Mouse (Mus musculus) embryonic facial prominence, embryonic 15.5 days (tissue): ENCODE data around the gene Ccnd3. TPM values are rescaled to one million over a fixed set of nuclear protein-coding genes. Genes with fewer than 3 reads are reported as not detected.

Experiments
- ATAC-seq: fragments of 200-750 bp; cut with Nextera tagmentation; 2 replicates; pipeline ENCODE4 v1.8.0; 2017; ENCODE audit warnings: low read depth, moderate TSS enrichment; ENCODE audit not compliant: insufficient number of reproducible peaks, low FRiP score, low TSS enrichment
- H3K27ac ChIP-seq: fragments of 300-500 bp; sonication (generic); replicated peaks from 2 replicates; pipeline ENCODE4 v1.5.1; 2015; ENCODE audit warnings: mild to moderate bottlenecking, inconsistent platforms
- H3K27me3 ChIP-seq: fragments of 300-500 bp; sonication (generic); 2 replicates; pipeline ENCODE4 v1.6.1; 2015; ENCODE audit warnings: inconsistent platforms
- H3K36me3 ChIP-seq: fragments of 300-500 bp; sonication (generic); 2 replicates; pipeline ENCODE4 v1.6.1; 2015; ENCODE audit warnings: mild to moderate bottlenecking, inconsistent platforms
- H3K4me1 ChIP-seq: fragments of 300-500 bp; sonication (generic); 2 replicates; pipeline ENCODE4 v1.6.1; 2015; ENCODE audit warnings: inconsistent platforms
- H3K4me2 ChIP-seq: fragments of 300-500 bp; sonication (generic); replicated peaks from 2 replicates; pipeline ENCODE4 v1.6.1; 2015; ENCODE audit warnings: mild to moderate bottlenecking, inconsistent platforms
- H3K4me3 ChIP-seq: fragments of 300-500 bp; sonication (generic); replicated peaks from 2 replicates; pipeline ENCODE4 v1.5.1; 2015; ENCODE audit warnings: mild to moderate bottlenecking, inconsistent platforms
- H3K9ac ChIP-seq: fragments of 300-500 bp; sonication (generic); 2 replicates; pipeline ENCODE4 v1.6.1; 2015; ENCODE audit warnings: inconsistent platforms
- H3K9me3 ChIP-seq: fragments of 300-500 bp; sonication (generic); replicated peaks from 2 replicates; pipeline ENCODE4 v1.6.1; 2016; ENCODE audit warnings: inconsistent platforms
- WGBS: fragments of 180-500 bp; shearing (Covaris S2); methylation state at CpG from one replicate; pipeline ENCODE4 v1.1.7; 2015; 5-methylcytosine and 5-hydroxymethylcytosine counted together
- polyA plus RNA-seq: library from polyadenylated mRNA; unstranded; fragments of >200 nt; fragmentation: Nextera tagmentation; extraction: Ambion mirVana; gene quantifications from 2 replicates; pipeline ENCODE4 v1.2.1, GENCODE M21; 2015

Gene Ccnd3
- polyA plus RNA-seq, 1 experiment from 2014 or later = 552 TPM

DNA sequence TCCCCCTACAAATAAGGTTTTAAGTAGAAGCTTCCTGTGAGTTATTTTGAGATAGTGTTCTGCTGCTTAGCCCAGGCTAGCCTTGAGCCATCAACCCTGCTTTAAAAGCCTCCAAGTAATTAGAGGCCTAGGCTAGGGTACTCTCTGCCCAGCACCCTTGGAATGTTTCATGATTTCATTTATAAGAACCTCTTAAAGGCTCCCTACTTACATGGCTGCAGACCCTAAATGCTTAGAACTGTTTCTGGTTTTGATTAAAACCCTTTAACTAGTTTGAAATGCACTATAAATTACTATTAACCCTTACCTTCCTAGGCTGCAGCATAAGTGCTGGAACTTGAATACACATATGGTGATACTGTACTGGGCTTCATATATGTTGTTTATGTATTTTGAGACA is 67.6 kb downstream of the Ccnd3 start:
- Histone ChIP-seq H3K4me3 (no peak overlapping the region), H3K9me3 (no peaks in the 10 kb centered on the region), H3K9ac (no peak overlapping the region), H3K4me2 (no peak overlapping the region), H3K36me3 (no peaks in the 10 kb centered on the region), H3K27ac (no peak overlapping the region), H3K27me3 (no peaks in the 10 kb centered on the region), H3K4me1 (peaks cover 2% of the 10 kb centered on the region; the same call in 1 of the 2 replicates)
- ATAC-seq = no peak

DNA sequence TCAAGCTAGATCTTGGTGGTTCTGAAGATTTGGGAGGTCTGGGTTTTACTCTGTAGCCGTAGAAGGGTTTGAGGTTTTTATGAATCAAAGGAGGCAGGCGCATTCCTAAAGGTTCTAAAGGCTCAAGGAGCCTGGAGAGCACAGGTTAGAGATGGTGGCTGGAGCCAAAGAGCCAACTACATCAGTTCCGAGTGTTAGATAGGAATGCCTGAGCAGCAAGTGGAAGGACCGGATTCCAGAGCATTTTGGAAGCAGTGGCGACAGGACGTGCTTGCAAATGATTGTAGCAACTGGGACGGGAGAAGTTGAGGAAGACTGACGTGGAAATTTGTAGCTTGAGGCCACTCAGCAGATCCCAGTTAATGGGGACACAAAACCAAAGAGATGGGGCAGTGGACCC is 69.2 kb downstream of the Ccnd3 start:
- WGBS = 52% methylated on average over 8 of the region's 8 CpGs

DNA sequence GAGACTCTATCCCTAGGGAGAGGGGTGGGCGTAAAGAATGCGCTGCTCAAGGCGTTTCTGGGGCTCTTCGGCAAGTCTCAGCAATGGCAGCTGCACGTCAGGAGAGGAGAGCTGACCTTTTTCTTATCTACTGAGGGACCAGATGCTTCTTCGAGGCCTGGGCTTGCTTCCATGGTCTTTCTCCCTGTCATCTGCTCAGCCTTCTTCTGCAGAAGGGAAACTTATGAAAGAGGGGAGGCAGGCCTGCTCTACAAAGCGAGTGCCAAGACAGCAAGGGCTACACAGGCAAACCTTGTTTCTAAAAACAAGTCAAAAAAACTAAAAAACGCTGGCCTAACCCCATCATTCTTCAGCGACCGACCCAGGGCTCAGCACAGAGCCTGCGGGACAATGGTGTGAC is 70.0 kb downstream of the Ccnd3 start:
- ATAC-seq = no peak
- Histone ChIP-seq H3K9me3 (no peaks in the 10 kb centered on the region), H3K4me2 (no peak overlapping the region), H3K9ac (no peak overlapping the region), H3K4me1 (peaks cover 2% of the 10 kb centered on the region; the same call in 1 of the 2 replicates), H3K4me3 (no peak overlapping the region), H3K27me3 (no peaks in the 10 kb centered on the region), H3K27ac (no peak overlapping the region), H3K36me3 (no peaks in the 10 kb centered on the region)
- WGBS = 60% methylated on average over 11 of the region's 11 CpGs

More for the DNA sequence above, 69.2 kb downstream of the Ccnd3 start:
- Histone ChIP-seq H3K4me1 (peaks cover 2% of the 10 kb centered on the region; the same call in 1 of the 2 replicates), H3K36me3 (no peaks in the 10 kb centered on the region), H3K4me3 (no peak overlapping the region), H3K9ac (no peak overlapping the region), H3K27me3 (no peaks in the 10 kb centered on the region), H3K27ac (no peak overlapping the region), H3K9me3 (no peaks in the 10 kb centered on the region), H3K4me2 (no peak overlapping the region)
- no peak for ATAC-seq

DNA sequence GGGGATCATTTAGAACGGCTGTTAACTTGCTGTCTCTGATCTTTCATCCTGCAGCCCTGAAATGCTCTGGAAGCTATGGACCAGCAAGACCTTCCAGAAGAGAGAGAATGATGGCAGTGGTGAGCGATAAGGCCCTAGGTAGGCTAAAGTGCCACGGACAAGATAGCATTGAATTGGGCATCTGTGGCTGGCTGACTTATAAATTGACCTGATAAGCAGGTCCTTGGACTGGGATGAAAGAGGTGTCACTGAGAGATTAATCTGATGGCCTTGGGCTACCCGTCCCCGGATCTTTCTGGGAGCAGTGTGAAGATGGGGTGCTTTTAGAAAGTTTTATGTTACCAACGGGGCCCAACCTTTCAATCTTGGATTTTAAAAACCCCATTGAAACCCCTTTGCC is 73.8 kb downstream of the Ccnd3 start:
- 75% methylated on average over 6 of the region's 6 CpGs for WGBS
- Histone ChIP-seq H3K36me3 (no peaks in the 10 kb centered on the region), H3K4me1 (peaks cover 2% of the 10 kb centered on the region; the same call in 1 of the 2 replicates), H3K4me2 (no peak overlapping the region), H3K9me3 (no peaks in the 10 kb centered on the region), H3K4me3 (no peak overlapping the region), H3K27ac (no peak overlapping the region), H3K9ac (no peak overlapping the region), H3K27me3 (no peaks in the 10 kb centered on the region)
- no peak for ATAC-seq

DNA sequence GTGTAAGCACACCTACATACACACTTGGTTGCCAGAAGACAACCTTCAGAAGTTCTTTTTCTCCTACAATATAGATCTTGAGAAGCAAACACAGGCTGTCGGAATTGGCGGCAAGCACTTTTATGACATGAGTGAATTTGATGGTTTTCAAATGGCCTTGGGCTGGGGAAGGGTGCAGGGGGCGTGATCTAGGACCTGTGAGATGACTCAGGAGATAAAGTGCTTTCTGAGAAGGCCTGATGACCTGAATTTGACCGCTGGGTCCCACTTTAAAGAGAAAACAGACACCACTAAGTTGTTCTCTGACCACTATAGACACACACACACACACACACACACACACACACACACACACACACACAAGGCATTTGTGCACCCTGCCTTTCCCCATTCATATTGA is 76.1 kb downstream of the Ccnd3 start:
- Histone ChIP-seq H3K4me1 (no peaks in the 10 kb centered on the region), H3K9ac (no peak overlapping the region), H3K27me3 (no peaks in the 10 kb centered on the region), H3K9me3 (no peaks in the 10 kb centered on the region), H3K27ac (no peak overlapping the region), H3K36me3 (no peaks in the 10 kb centered on the region), H3K4me3 (no peak overlapping the region), H3K4me2 (no peak overlapping the region)
- 87% methylated on average over 4 of the region's 4 CpGs for WGBS
- no peak for ATAC-seq

DNA sequence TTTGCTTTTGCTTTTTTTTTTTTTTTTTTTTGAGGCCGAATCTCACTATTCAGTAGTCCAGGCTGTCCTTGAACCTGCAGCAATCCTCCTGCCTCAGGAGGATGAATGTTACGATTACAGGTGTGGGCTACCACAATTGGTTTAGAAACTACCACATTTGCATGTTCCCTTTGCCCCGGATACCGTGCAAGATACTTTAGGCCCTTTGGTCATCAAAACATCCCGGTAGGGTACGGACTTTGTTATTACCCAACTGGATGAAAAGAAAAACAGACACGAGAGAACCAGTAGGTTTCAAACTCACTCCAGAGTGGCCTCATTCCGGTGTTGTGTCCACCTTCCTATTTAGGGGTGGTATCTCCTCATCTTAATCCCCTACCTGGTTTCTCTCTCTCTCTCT is 83.7 kb downstream of the Ccnd3 start:
- Histone ChIP-seq H3K36me3 (no peaks in the 10 kb centered on the region), H3K9me3 (no peaks in the 10 kb centered on the region), H3K4me1 (peaks cover 7% of the 10 kb centered on the region), H3K4me3 (no peak overlapping the region), H3K27ac (no peak overlapping the region), H3K9ac (no peak overlapping the region), H3K4me2 (no peak overlapping the region), H3K27me3 (no peaks in the 10 kb centered on the region)
- ATAC-seq = no peak
- 79% methylated on average over 8 of the region's 8 CpGs for WGBS

DNA sequence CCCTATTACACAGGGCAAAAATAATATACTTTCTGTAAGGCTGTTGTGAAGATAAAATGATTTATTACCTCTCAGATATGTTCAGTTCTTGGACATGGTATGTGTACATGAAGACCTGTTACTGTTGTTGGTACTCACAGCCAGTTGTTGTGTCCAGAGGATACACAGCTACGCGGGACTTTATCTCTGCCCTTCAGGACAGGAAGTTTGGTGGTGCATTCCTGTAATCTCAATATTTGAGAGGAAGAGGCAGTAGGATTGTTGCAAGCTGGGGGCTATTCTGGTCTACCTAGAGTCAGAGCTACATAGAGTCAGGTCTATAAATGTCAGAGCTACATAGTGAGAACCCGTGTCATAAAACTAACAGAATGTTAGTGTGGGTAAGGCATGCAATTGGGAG is 86.2 kb downstream of the Ccnd3 start:
- no peak for ATAC-seq
- H3K27ac ChIP-seq = no peak overlapping the region
- no peak overlapping the region for H3K4me2 ChIP-seq
- H3K9ac ChIP-seq = no peak overlapping the region
- no peaks in the 10 kb centered on the region for H3K9me3 ChIP-seq
- peaks cover 10% of the 10 kb centered on the region for H3K4me1 ChIP-seq
- no peaks in the 10 kb centered on the region for H3K27me3 ChIP-seq
- H3K36me3 ChIP-seq = no peaks in the 10 kb centered on the region
- WGBS = 81% methylated on average over 3 of the region's 3 CpGs
- no peak overlapping the region for H3K4me3 ChIP-seq

DNA sequence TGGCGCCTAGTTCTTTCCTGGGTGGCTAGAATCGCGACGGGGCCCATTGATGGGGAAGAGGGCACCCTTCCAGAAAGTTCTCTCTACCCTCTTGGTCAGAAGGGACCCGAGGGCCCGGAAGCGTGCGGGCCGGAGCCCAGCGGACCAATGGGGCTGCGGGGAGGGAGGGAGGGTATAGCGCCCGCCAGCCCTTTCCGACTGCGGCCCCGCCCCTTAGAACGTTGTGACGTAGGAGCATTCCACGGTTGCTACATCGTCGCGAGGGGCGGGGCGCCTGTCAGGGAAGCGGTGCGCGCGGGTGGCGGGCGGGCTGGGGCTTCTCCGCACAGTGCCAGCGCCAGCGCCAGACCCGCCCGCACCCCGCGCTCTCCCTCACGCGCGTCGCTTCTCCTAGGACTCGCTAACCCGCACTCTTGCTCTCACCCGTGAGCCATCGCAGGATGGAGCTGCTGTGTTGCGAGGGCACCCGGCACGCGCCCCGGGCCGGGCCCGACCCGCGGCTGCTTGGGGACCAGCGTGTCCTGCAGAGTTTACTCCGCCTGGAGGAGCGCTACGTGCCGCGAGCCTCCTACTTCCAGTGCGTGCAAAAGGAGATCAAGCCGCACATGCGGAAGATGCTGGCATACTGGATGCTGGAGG is 88.5 kb downstream of the Ccnd3 start:
- peak overlapping the region; percentile 88 for H3K4me3 ChIP-seq
- under 1% methylated on average over 63 of the region's 63 CpGs for WGBS

DNA sequence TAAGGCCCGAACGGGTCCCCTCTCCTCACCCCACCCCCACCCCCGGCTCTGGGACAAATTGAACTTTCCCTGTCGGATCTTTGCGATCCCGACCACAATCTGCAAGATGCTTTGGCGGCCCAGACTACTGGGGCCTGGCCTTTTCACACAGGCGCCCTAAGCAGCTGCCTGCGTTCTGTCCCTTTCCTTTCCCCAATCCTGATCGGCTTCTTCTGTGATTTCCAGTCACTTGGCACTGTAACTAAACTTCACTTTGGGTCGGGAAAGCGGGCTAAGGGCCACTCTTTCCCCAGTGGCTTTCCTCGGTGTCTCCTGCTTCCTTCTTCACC is 89.0 kb downstream of the Ccnd3 start:
- peaks cover 18% of the 10 kb centered on the region for H3K36me3 ChIP-seq
- peak overlapping the region; percentile 79 for H3K4me2 ChIP-seq
- peak overlapping the region; percentile 85 for H3K9ac ChIP-seq
- H3K9me3 ChIP-seq = no peaks in the 10 kb centered on the region
- H3K27me3 ChIP-seq = no peaks in the 10 kb centered on the region
- peak overlapping the region; percentile 99 for H3K27ac ChIP-seq
- WGBS = 1% methylated on average over 13 of the region's 13 CpGs
- peak overlapping the region; percentile 88 for H3K4me3 ChIP-seq
- ATAC-seq = no peak
- H3K4me1 ChIP-seq = peaks cover 35% of the 10 kb centered on the region

More for the DNA sequence above, 88.5 kb downstream of the Ccnd3 start:
- ATAC-seq = peak; percentile 83
- Histone ChIP-seq H3K36me3 (peaks cover 13% of the 10 kb centered on the region), H3K4me2 (peak overlapping the region; percentile 79), H3K4me1 (peaks cover 32% of the 10 kb centered on the region), H3K27me3 (no peaks in the 10 kb centered on the region), H3K9ac (peak overlapping the region; percentile 85), H3K27ac (peak overlapping the region; percentile 99), H3K9me3 (no peaks in the 10 kb centered on the region)

DNA sequence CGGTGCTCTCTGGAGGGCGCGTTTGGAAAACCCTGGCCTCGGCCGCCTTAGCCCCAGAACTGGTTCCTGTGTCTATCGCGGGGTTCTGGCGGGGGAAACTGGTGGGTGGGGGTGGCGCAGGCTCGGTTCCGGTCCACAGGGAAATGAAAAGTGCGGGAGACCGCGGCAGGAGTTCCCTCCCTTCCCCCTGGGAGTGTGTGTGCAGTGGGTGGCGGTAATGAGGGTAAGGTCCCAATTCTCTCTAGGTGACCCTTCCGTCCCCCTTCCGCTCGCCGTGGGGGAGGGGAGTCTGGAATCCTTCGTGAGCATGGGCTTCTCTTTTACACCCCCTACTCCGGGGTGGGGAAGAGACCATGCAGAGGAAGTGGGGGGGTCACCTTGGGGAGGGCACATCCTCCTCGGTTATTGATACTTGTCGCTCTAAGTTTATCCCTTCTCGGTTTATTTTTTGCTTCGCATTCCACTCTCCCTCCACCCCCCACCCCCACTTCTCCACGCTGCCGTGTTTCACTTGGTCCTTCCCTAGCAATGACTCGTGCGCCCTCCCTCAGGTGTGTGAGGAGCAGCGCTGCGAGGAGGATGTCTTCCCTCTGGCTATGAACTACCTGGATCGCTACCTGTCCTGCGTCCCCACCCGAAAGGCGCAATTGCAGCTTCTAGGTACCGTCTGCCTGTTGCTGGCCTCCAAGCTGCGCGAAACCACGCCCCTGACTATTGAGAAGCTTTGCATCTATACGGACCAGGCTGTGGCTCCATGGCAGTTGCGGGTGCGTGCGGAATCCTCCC is 89.5 kb downstream of the Ccnd3 start:
- peak overlapping the region; percentile 99 for H3K27ac ChIP-seq
- no peak for ATAC-seq
- H3K4me2 ChIP-seq = peak overlapping the region; percentile 79
- H3K36me3 ChIP-seq = peaks cover 24% of the 10 kb centered on the region
- peak overlapping the region; percentile 88 for H3K4me3 ChIP-seq
- H3K4me1 ChIP-seq = peaks cover 36% of the 10 kb centered on the region
- WGBS = under 1% methylated on average over 43 of the region's 43 CpGs
- no peaks in the 10 kb centered on the region for H3K27me3 ChIP-seq
- H3K9ac ChIP-seq = peak overlapping the region; percentile 85
- H3K9me3 ChIP-seq = no peaks in the 10 kb centered on the region

DNA sequence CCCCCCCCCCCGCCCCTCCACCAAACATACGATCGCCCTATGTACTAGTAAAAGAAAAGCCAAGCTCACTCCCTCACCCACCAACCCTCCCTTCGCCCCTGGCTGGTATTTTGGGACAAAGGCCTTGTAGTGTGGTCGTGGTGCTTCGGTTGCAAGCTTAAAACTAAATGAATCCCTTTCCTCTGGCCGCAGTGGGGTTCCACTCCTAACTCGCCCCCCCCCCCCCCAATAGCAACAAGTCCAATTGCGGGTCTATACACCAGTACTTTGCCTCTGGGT is 90.1 kb downstream of the Ccnd3 start:
- Histone ChIP-seq H3K4me3 (peak overlapping the region; percentile 88), H3K4me1 (peaks cover 41% of the 10 kb centered on the region), H3K36me3 (peaks cover 29% of the 10 kb centered on the region), H3K27me3 (no peaks in the 10 kb centered on the region), H3K27ac (peak overlapping the region; percentile 99), H3K9ac (peak overlapping the region; percentile 85), H3K9me3 (no peaks in the 10 kb centered on the region), H3K4me2 (peak overlapping the region; percentile 79)
- ATAC-seq = no peak
- WGBS = under 1% methylated on average over 8 of the region's 9 CpGs
